Mouse (Mus musculus) left cerebral cortex, adult 6 months (tissue): Measurements from ENCODE around the gene Egfl8. TPM values are rescaled to one million over a fixed set of nuclear protein-coding genes. Genes with fewer than 3 reads are reported as not detected.

Experiments used
- long read RNA-seq, 2 experiments: library from polyadenylated mRNA; unstranded; transcript quantifications; one replicate each; pipeline ENCODE4 v2.0.0; 2019 to 2020
- polyA plus RNA-seq: library from polyadenylated mRNA; unstranded; fragments of <200 nt; fragmentation: Nextera tagmentation; gene quantifications from 2 replicates; pipeline ENCODE4 v1.2.3, GENCODE M21; 2021

The Egfl8 gene
- polyA plus RNA-seq: 4.0 and 4.1 TPM in 2 replicates
- long read RNA-seq, experiment 1, partial matches to known transcripts: 0 of 7 reads
- long read RNA-seq, experiment 1, other reads (novel, unspliced or antisense): 5 of 7 reads
- long read RNA-seq, experiment 2: 0 reads

GRCm38 (mm10) chr17:34615871-34616270, at the start of gene Egfl8:
Egfl8 (minus strand) TSS chr17:34615971.

GRCm38 (mm10) chr17:34646906-34647787, 31.4 kb upstream of the Egfl8 start, which contains the start of gene Atf6b:
Atf6b (plus strand) TSS chr17:34647146.

GRCm38 (mm10) chr17:34644608-34645007, 28.8 kb upstream of the Egfl8 start, which contains the start of gene Fkbpl:
Fkbpl (plus strand) TSS chr17:34644764.

GRCm38 (mm10) chr17:34629221-34629751, 13.5 kb upstream of the Egfl8 start, which contains the start of gene Prrt1:
Prrt1 (plus strand) TSS chr17:34629533.

GRCm38 (mm10) chr17:34627943-34628643, 12.3 kb upstream of the Egfl8 start, which contains the start of gene Ppt2:
Ppt2 (minus strand) TSS chr17:34628510.

GRCm38 (mm10) chr17:34604061-34604508, 11.7 kb downstream of the Egfl8 start, which contains the start of gene Agpat1:
Agpat1 (plus strand) TSS chr17:34604262.

GRCm38 (mm10) chr17:34603375-34604060, 12.3 kb downstream of the Egfl8 start, which contains the start of gene Rnf5:
Rnf5 (minus strand) TSS chr17:34603690.

GRCm38 (mm10) chr17:34597566-34598095, 18.1 kb downstream of the Egfl8 start, which contains the start of gene Ager:
Ager (plus strand) TSS chr17:34597862.

GRCm38 (mm10) chr17:34591029-34591993, 24.5 kb downstream of the Egfl8 start, which contains the start of gene Pbx2:
Pbx2 (plus strand) TSS chr17:34591266.

GRCm38 (mm10) chr17:34589681-34590101, 26.1 kb downstream of the Egfl8 start, which contains the start of gene Gpsm3:
Gpsm3 (plus strand) TSS chr17:34589806.

GRCm38 (mm10) chr17:34564003-34564421, 51.8 kb downstream of the Egfl8 start, which contains the start of gene Notch4:
Notch4 (plus strand) TSS chr17:34564268.

Other genes with a start within 250 kb of the Egfl8 start
- not detected in 2 replicates for gene Btnl1, start 238.8 kb downstream of the Egfl8 start, polyA plus RNA-seq
- gene BC051142, start 217.2 kb downstream of the Egfl8 start, polyA plus RNA-seq: 0.48 and 0.95 TPM in 2 replicates
- not detected in 2 replicates for gene Btnl4, start 138.7 kb downstream of the Egfl8 start, polyA plus RNA-seq
- not detected in 2 replicates for gene Btnl6, start 98.6 kb downstream of the Egfl8 start, polyA plus RNA-seq
- 0.38 and 2.3 TPM in 2 replicates for gene Notch4, start 51.7 kb downstream of the Egfl8 start, polyA plus RNA-seq
- gene Gpsm3, start 26.2 kb downstream of the Egfl8 start, polyA plus RNA-seq: 0.33 and 1.7 TPM in 2 replicates
- gene Pbx2, start 24.7 kb downstream of the Egfl8 start, polyA plus RNA-seq: 1.8 and 4.5 TPM in 2 replicates
- 0.64 and 0.85 TPM in 2 replicates for gene Ager, start 18.1 kb downstream of the Egfl8 start, polyA plus RNA-seq
- gene Rnf5, start 12.3 kb downstream of the Egfl8 start, polyA plus RNA-seq: 171 and 196 TPM in 2 replicates
- gene Agpat1, start 11.7 kb downstream of the Egfl8 start, polyA plus RNA-seq: 68.0 and 88.2 TPM in 2 replicates
- 6.5 and 13.9 TPM in 2 replicates for gene Ppt2, start 12.5 kb upstream of the Egfl8 start, polyA plus RNA-seq
- gene Prrt1, start 13.6 kb upstream of the Egfl8 start, polyA plus RNA-seq: 12.4 and 24.5 TPM in 2 replicates
- 15.4 and 17.0 TPM in 2 replicates for gene Fkbpl, start 28.8 kb upstream of the Egfl8 start, polyA plus RNA-seq
- gene Atf6b, start 31.2 kb upstream of the Egfl8 start, polyA plus RNA-seq: 25.6 and 45.1 TPM in 2 replicates
- 0.04 and 0.10 TPM in 2 replicates for gene Tnxb, start 54.6 kb upstream of the Egfl8 start, polyA plus RNA-seq
- gene C4b, start 127.9 kb upstream of the Egfl8 start, polyA plus RNA-seq: 3.9 and 8.9 TPM in 2 replicates
- gene Cyp21a1, start 188.6 kb upstream of the Egfl8 start, polyA plus RNA-seq: not detected in 2 replicates
- gene Stk19, start 221.0 kb upstream of the Egfl8 start, polyA plus RNA-seq: 60.8 and 64.9 TPM in 2 replicates
- 25.6 and 26.2 TPM in 2 replicates for gene Dxo, start 221.0 kb upstream of the Egfl8 start, polyA plus RNA-seq
- 20.2 and 21.7 TPM in 2 replicates for gene Skiv2l, start 234.2 kb upstream of the Egfl8 start, polyA plus RNA-seq
- 34.1 and 37.6 TPM in 2 replicates for gene Nelfe, start 234.4 kb upstream of the Egfl8 start, polyA plus RNA-seq
- 0.39 and 0.50 TPM in 2 replicates for gene Cfb, start 246.5 kb upstream of the Egfl8 start, polyA plus RNA-seq